In the genomic region with DNA sequence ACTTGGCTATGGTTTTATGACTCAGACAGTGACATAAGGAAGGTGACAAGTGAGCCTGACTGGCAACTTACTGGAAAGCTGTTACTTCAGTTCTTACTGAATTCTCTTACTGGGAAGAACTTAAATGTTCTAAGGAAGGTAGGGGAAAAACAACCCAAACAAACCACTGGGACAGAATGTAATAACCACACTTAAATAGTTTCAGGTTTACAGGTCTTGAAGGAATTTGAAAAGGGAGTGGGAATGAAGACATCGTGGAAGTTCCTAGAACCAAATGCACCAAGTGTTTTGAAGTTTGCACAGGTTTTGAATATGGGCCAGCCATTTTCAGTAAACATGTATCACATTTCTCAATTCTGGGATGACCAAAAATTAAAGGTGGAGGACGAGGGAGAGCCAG, we compare ENCODE assay signal across 35 mouse cellular contexts.
"Had no signal": no experiment of that assay in that cellular context is flagged by ENCODE, and none has a peak within 500 bp of the region (broad histone marks: within the 10 kb centered on the region; RNA-seq: fewer than 3 reads in every experiment).

No protein-coding gene starts in this region.

- H3K4me1 ChIP-seq: heart, embryonic 10.5 days; heart, embryonic 12.5 days; heart, embryonic 13.5 days; heart, embryonic 15.5 days; hindbrain, embryonic 10.5 days; hindbrain, embryonic 12.5 days; hindbrain, embryonic 13.5 days; hindbrain, embryonic 15.5 days; intestine, embryonic 15.5 days; kidney, embryonic 15.5 days had no signal

- ATAC-seq: hindbrain, embryonic 16.5 days; hindbrain, postnatal 0 days; inflammation-experienced regulatory T-cells, adult 6 months; intestine, embryonic 15.5 days; intestine, embryonic 16.5 days; intestine, postnatal 0 days had no signal

- H3K27ac ChIP-seq: heart, embryonic 10.5 days; heart, embryonic 13.5 days; heart, embryonic 15.5 days; hindbrain, embryonic 10.5 days; hindbrain, embryonic 12.5 days; hindbrain, embryonic 13.5 days; hindbrain, embryonic 14.5 days; hindbrain, embryonic 15.5 days; hindbrain, postnatal 0 days; intestine, embryonic 15.5 days; kidney, embryonic 15.5 days; kidney, postnatal 0 days; layer of hippocampus, adult 2 months had no signal

- H3K4me2 ChIP-seq: heart, embryonic 11.5 days; heart, embryonic 12.5 days; heart, embryonic 13.5 days; heart, embryonic 15.5 days; hindbrain, embryonic 12.5 days; hindbrain, embryonic 13.5 days; hindbrain, embryonic 14.5 days; hindbrain, embryonic 15.5 days; intestine, embryonic 15.5 days; kidney, embryonic 15.5 days had no signal

- H3K9ac ChIP-seq: heart, embryonic 12.5 days; heart, embryonic 13.5 days; heart, embryonic 15.5 days; hindbrain, embryonic 12.5 days; hindbrain, embryonic 13.5 days; hindbrain, embryonic 14.5 days; hindbrain, embryonic 15.5 days; intestine, embryonic 15.5 days; kidney, embryonic 15.5 days had no signal

- H3K4me3 ChIP-seq: heart, embryonic 10.5 days; heart, embryonic 12.5 days; heart, embryonic 13.5 days; heart, embryonic 15.5 days; hindbrain, embryonic 10.5 days; hindbrain, embryonic 12.5 days; hindbrain, embryonic 13.5 days; hindbrain, embryonic 15.5 days; intestine, embryonic 15.5 days; kidney, embryonic 15.5 days; layer of hippocampus, adult 2 months had no signal

- H3K27me3 ChIP-seq: heart, embryonic 12.5 days; heart, embryonic 13.5 days; heart, embryonic 15.5 days; hindbrain, embryonic 12.5 days; hindbrain, embryonic 13.5 days; hindbrain, embryonic 15.5 days; intestine, embryonic 15.5 days; kidney, embryonic 15.5 days had no signal

- H3K9me3 ChIP-seq: heart, embryonic 10.5 days; heart, embryonic 12.5 days; heart, embryonic 13.5 days; heart, embryonic 15.5 days; hindbrain, embryonic 10.5 days; hindbrain, embryonic 12.5 days; hindbrain, embryonic 13.5 days; hindbrain, embryonic 15.5 days; intestine, embryonic 15.5 days; kidney, embryonic 15.5 days had no signal

- H3K36me3 ChIP-seq: heart, embryonic 10.5 days; heart, embryonic 12.5 days; heart, embryonic 13.5 days; heart, embryonic 15.5 days; hindbrain, embryonic 10.5 days; hindbrain, embryonic 12.5 days; hindbrain, embryonic 13.5 days; hindbrain, embryonic 15.5 days; intestine, embryonic 15.5 days; kidney, embryonic 15.5 days had no signal

- DNase-seq: heart, postnatal 10 days; heart, postnatal 14 days; heart, postnatal 36 days; heart, postnatal 4 days; kidney, adult 11 months; kidney, adult 18-20 months; kidney, adult 2 months; kidney, adult 8-10 months; kidney, adult 9 months; kidney, postnatal 10 days; kidney, postnatal 14 days; kidney, postnatal 25 days; kidney, postnatal 36 days; kidney, postnatal 4 days; layer of hippocampus, adult 9-11 months; layer of hippocampus, postnatal 36 days had no signal
